Mouse (Mus musculus): ENCODE results near the gene Slc25a42. TPM values are rescaled to one million over a fixed set of nuclear protein-coding genes. Genes with fewer than 3 reads are reported as not detected.
A peak's percentile ranks its signal among the peaks of the same experiment; 100 is the strongest.

The Slc25a42 gene
- polyA plus RNA-seq (2016; fragmentation: Nextera tagmentation; extraction: Ambion mirVana), result 6.6 and 8.5 TPM in 2 replicates

GRCm38 (mm10) chr8:70212112-70213055, at the start of gene Slc25a42:
Slc25a42 (minus strand) TSS chr8:70212305.
- peak; percentile 94 for ATAC-seq
- Histone ChIP-seq H3K4me3 (peak within 1 kb of the TSS; percentile 72), H3K27ac (peak within 1 kb of the TSS; percentile 90), H3K4me2 (peak within 1 kb of the TSS; percentile 98), H3K9ac (peak within 1 kb of the TSS; percentile 86), H3K9me3 (replicated peaks) (no peaks in the 10 kb centered on the region), H3K36me3 (no peaks in the 10 kb centered on the region), H3K27me3 (replicated peaks) (no peaks in the 10 kb centered on the region), H3K4me1 (peaks cover 53% of the 10 kb centered on the region)
- WGBS (ENCODE audit: insufficient replicate concordance), result under 1% methylated on average over 66 of the region's 66 CpGs

DNA sequence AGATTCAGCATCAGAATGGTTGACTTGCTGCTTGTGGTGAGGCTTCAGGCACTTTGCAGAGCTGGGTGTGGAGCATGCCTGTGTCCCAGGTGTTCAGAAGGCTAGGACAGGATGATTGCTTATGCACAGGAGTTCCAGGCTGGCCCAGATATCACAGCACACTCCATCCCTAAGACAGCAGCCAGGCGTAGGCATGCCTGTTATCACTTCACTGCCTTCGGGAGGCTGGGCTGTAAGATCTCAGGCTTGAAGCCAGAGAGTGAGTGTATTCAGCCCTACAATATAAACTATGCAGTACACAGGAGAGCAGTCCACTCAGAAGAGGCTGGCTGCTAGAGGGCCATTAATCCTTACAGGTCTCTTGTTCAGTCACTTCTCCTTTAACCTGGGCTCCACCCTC, 46.9 kb upstream of the Slc25a42 start:
- peak overlapping the region; percentile 2; the same call in 1 of the 2 replicates for H3K9ac ChIP-seq
- peaks cover 100% of the 10 kb centered on the region for H3K36me3 ChIP-seq
- no peak overlapping the region for H3K4me3 ChIP-seq
- WGBS (ENCODE audit: insufficient replicate concordance), result 36% methylated on average over 2 of the region's 2 CpGs
- no peaks in the 10 kb centered on the region for H3K27me3 ChIP-seq (replicated peaks)
- peaks cover 33% of the 10 kb centered on the region for H3K4me1 ChIP-seq
- peak overlapping the region; percentile 34 for H3K27ac ChIP-seq
- ATAC-seq, result peak; percentile 68
- no peaks in the 10 kb centered on the region for H3K9me3 ChIP-seq (replicated peaks)
- H3K4me2 ChIP-seq, result no peak overlapping the region

DNA sequence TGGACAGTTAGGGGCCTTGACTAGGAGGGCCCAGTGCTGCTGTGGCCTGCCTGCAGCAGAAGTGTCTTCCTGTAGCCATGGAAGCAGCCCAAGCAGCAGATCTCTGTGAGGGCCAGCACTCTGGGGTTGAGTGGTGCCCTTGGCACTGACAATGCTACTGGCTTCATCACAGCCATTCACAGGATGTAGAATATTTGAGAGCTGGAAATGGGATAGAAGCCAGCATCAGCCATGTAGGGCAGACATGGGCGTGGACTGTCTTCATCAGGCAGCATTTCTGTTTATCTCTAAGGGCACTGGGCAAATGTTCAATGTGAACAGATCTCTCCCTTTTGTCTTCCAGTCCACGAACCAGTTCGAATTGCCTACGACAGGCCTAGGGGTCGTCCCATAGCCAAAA, 46.5 kb upstream of the Slc25a42 start:
- peak; percentile 38; the same call in 1 of the 2 replicates for ATAC-seq
- Histone ChIP-seq H3K36me3 (peaks cover 100% of the 10 kb centered on the region), H3K27me3 (replicated peaks) (no peaks in the 10 kb centered on the region), H3K27ac (peak overlapping the region; percentile 34), H3K4me3 (no peak overlapping the region), H3K4me1 (peaks cover 33% of the 10 kb centered on the region), H3K9ac (peak overlapping the region; percentile 2; the same call in 1 of the 2 replicates), H3K4me2 (no peak overlapping the region), H3K9me3 (replicated peaks) (no peaks in the 10 kb centered on the region)
- WGBS (ENCODE audit: insufficient replicate concordance), result 66% methylated on average over 5 of the region's 5 CpGs

DNA sequence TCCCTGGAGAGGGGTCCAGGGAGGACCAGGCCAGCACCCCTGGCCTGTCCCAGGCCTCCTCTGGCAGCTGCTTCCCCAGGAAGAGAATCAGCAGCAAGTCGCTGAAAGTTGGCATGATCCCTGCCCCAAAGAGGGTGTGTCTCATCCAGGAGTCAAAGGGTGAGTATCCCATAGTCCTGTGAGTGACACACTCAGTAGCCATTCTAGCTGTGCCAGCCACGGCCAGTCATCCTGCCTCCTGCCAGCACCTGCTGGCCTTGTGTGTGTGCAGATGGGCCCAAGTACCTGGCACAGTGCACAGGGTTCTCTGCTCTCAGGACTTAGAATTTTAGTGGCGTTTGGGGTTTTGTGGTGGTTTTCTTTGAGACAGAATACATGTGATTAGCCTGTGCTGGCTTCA, 45.4 kb upstream of the Slc25a42 start:
- Histone ChIP-seq H3K27me3 (replicated peaks) (no peaks in the 10 kb centered on the region), H3K9me3 (replicated peaks) (no peaks in the 10 kb centered on the region), H3K27ac (no peak overlapping the region), H3K4me2 (no peak overlapping the region), H3K4me1 (peaks cover 33% of the 10 kb centered on the region), H3K36me3 (peaks cover 100% of the 10 kb centered on the region), H3K9ac (no peak overlapping the region), H3K4me3 (no peak overlapping the region)
- WGBS (ENCODE audit: insufficient replicate concordance), result 82% methylated on average over 3 of the region's 3 CpGs
- no peak for ATAC-seq

- peaks cover 100% of the 10 kb centered on the region for H3K36me3 ChIP-seq
- H3K4me1 ChIP-seq, result peaks cover 16% of the 10 kb centered on the region
Observed at GRCm38 (mm10) chr8:70254628-70255027, 42.5 kb upstream of the Slc25a42 start.

DNA sequence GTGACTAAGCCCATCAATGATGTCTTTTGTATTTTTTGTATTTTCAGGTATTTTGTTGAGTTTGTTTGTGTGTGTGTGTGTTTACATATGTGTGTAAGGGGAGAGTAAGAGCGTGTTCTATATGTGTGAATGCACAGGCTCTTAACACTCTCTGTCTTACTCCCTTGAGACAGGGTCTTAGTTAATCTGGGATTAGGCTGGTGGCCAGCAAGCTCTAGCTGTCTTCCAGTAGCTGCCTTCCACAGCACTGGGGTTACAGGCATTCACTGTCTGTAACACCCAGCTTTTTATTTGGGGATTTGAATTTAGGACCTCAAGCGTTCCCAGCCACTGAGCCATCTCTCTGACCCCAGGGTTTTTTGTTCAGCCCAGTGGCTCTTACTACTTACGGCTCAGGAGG, 35.7 kb upstream of the Slc25a42 start:
- no peak overlapping the region for H3K4me2 ChIP-seq
- H3K27ac ChIP-seq, result no peak overlapping the region
- no peak overlapping the region for H3K4me3 ChIP-seq
- WGBS (ENCODE audit: insufficient replicate concordance), result 86% methylated on average over 3 of the region's 3 CpGs
- no peaks in the 10 kb centered on the region for H3K9me3 ChIP-seq (replicated peaks)
- H3K27me3 ChIP-seq (replicated peaks), result no peaks in the 10 kb centered on the region
- H3K36me3 ChIP-seq, result peaks cover 96% of the 10 kb centered on the region
- H3K9ac ChIP-seq, result no peak overlapping the region
- peaks cover 5% of the 10 kb centered on the region for H3K4me1 ChIP-seq
- ATAC-seq, result no peak

More at GRCm38 (mm10) chr8:70254628-70255027, 42.5 kb upstream of the Slc25a42 start:
- 74% methylated on average over 1 of the region's 1 CpGs for WGBS (ENCODE audit: insufficient replicate concordance)
- H3K4me2 ChIP-seq, result no peak overlapping the region
- no peaks in the 10 kb centered on the region for H3K27me3 ChIP-seq (replicated peaks)
- no peak for ATAC-seq
- H3K27ac ChIP-seq, result no peak overlapping the region
- no peak overlapping the region for H3K9ac ChIP-seq
- H3K4me3 ChIP-seq, result no peak overlapping the region
- no peaks in the 10 kb centered on the region for H3K9me3 ChIP-seq (replicated peaks)

DNA sequence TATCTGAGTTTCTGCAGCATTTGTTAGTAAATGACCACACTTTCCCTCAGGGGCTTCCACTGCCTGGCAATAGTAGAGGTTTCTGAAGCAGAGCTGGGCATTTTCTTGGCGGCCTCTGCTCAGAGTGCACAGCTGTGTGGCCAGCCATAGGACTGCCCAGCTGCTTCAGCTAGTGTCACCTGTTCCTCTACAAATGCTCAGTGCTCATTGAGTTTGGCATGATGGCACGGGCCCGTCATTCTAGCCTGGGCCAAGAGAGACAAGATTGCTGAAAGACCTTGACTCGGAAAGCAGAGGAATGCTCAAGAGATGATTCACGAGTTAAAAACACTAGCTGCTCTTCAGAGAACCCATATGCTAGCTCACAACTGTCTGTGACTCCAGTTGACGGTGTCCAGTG, 34.5 kb upstream of the Slc25a42 start:
- H3K4me1 ChIP-seq, result peaks cover 5% of the 10 kb centered on the region
- H3K9me3 ChIP-seq (replicated peaks), result no peaks in the 10 kb centered on the region
- no peak overlapping the region for H3K9ac ChIP-seq
- no peak overlapping the region for H3K4me2 ChIP-seq
- H3K4me3 ChIP-seq, result no peak overlapping the region
- H3K27ac ChIP-seq, result no peak overlapping the region
- no peaks in the 10 kb centered on the region for H3K27me3 ChIP-seq (replicated peaks)
- ATAC-seq, result no peak
- H3K36me3 ChIP-seq, result peaks cover 96% of the 10 kb centered on the region
- 82% methylated on average over 6 of the region's 6 CpGs for WGBS (ENCODE audit: insufficient replicate concordance)

GRCm38 (mm10) chr8:70240642-70241041, 28.5 kb upstream of the Slc25a42 start:
- 85% methylated on average over 5 of the region's 5 CpGs for WGBS (ENCODE audit: insufficient replicate concordance)
- ATAC-seq, result no peak
- H3K4me2 ChIP-seq, result no peak overlapping the region
- H3K9me3 ChIP-seq (replicated peaks), result no peaks in the 10 kb centered on the region
- H3K27ac ChIP-seq, result no peak overlapping the region
- H3K4me3 ChIP-seq, result no peak overlapping the region
- H3K9ac ChIP-seq, result no peak overlapping the region
- H3K36me3 ChIP-seq, result peaks cover 92% of the 10 kb centered on the region
- no peaks in the 10 kb centered on the region for H3K27me3 ChIP-seq (replicated peaks)
- H3K4me1 ChIP-seq, result peaks cover 33% of the 10 kb centered on the region

- ATAC-seq, result no peak
- Histone ChIP-seq H3K27ac (peak overlapping the region; percentile 17), H3K36me3 (peaks cover 68% of the 10 kb centered on the region), H3K27me3 (replicated peaks) (no peaks in the 10 kb centered on the region), H3K4me3 (no peak overlapping the region), H3K4me1 (peaks cover 46% of the 10 kb centered on the region), H3K4me2 (no peak overlapping the region), H3K9me3 (replicated peaks) (no peaks in the 10 kb centered on the region), H3K9ac (0 out of 2 replicates have a peak overlapping the region, but pooled peaks have one; percentile 17)
- WGBS (ENCODE audit: insufficient replicate concordance), result 22% methylated on average over 2 of the region's 2 CpGs
Observed at GRCm38 (mm10) chr8:70237842-70238241, 25.7 kb upstream of the Slc25a42 start.

DNA sequence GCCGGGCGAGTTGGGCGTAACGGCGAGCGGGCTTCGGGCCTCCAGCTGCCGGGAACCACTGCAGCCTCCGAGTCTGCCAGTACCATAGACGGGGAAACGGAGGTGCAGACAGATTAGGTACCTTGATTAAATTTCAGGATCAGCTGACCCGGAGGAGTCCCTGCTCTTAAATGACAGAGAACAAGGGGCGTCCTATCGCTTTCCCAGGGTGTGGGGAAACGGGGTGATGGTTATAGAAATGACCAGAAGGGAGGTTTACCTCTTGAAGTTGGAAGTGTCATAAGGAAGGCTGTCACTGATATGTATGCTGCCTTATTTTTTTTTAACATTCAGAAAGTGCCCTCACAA, 22.6 kb upstream of the Slc25a42 start:
- H3K36me3 ChIP-seq, result peaks cover 54% of the 10 kb centered on the region
- no peaks in the 10 kb centered on the region for H3K27me3 ChIP-seq (replicated peaks)
- 0% methylated on average over 15 of the region's 15 CpGs for WGBS (ENCODE audit: insufficient replicate concordance)
- ATAC-seq, result no peak
- H3K9ac ChIP-seq, result peak overlapping the region; percentile 81
- H3K4me2 ChIP-seq, result peak overlapping the region; percentile 94
- peaks cover 55% of the 10 kb centered on the region for H3K4me1 ChIP-seq
- peak overlapping the region; percentile 69 for H3K4me3 ChIP-seq
- H3K9me3 ChIP-seq (replicated peaks), result no peaks in the 10 kb centered on the region
- peak overlapping the region; percentile 95 for H3K27ac ChIP-seq

DNA sequence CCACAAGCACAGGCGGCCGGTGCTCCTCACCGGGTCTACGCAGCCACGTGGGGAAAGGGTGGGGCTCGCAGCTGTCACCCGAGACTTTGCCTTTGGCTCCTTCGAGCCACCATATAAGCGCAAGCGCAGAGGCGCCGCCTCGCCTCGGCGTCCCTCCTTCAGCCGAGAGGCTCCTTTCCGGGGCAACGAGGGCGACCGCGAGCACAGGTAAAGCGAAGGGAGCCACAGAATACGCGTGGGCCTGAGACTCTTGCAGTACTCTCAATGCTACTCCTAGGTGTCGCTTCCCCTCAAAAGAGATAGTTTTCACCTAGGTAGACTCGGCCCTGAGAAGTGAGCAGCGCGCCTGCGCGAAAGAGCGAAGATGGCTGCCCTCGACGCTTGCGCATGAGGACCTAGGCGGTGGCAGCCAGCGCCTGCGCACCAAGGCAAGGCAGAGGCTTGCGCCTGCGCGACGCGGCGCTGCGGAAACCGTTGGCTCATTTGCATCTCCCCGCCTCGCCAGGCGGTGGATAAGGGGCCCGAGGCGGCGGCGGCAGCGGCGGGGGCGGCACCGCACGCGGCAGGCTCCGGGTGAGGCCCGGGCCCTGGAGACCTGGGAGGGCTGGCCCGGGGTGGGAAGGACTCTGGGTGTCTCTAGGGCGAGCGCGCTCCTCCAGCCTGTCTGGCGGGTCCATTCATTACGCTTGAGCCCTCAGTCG, 22.1 kb upstream of the Slc25a42 start, which contains the start of the genes Sugp2 and Armc6:
Gene Sugp2, plus strand, starts transcription at position 147 of the 701 bp plus-strand sequence.
Gene Armc6, minus strand, starts transcription at position 387 of the 701 bp plus-strand sequence.
- H3K4me1 ChIP-seq, result peaks cover 55% of the 10 kb centered on the region
- H3K36me3 ChIP-seq, result peaks cover 54% of the 10 kb centered on the region
- no peaks in the 10 kb centered on the region for H3K9me3 ChIP-seq (replicated peaks)
- H3K9ac ChIP-seq, result peak within 1 kb of the TSS; percentile 81
- peak; percentile 95 for ATAC-seq
- peak within 1 kb of the TSS; percentile 94 for H3K4me2 ChIP-seq
- 0% methylated on average over 66 of the region's 67 CpGs for WGBS (ENCODE audit: insufficient replicate concordance)
- peak within 1 kb of the TSS; percentile 95 for H3K27ac ChIP-seq
- peak within 1 kb of the TSS; percentile 69 for H3K4me3 ChIP-seq
- no peaks in the 10 kb centered on the region for H3K27me3 ChIP-seq (replicated peaks)

DNA sequence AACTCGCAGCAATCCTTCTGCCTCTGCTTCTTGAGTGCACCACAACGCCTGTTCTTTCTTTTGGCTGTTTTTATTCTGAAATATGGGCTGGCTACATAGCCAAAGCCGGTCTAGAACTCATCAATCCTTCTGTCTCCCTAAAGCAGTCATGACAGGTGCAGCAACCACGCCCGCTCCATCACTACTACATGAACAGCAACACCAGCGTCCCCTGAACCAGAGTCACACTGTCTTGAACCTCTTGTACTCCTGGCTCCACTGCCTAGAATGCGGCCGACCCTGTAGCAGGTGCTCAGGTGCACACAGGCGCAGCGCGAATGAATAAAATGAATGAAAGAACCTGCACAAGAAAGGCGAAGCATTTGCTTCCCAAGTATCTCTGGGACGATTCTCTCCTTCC, 21.5 kb upstream of the Slc25a42 start:
- ATAC-seq, result no peak
- H3K27ac ChIP-seq, result peak overlapping the region; percentile 95
- peaks cover 54% of the 10 kb centered on the region for H3K36me3 ChIP-seq
- no peaks in the 10 kb centered on the region for H3K27me3 ChIP-seq (replicated peaks)
- H3K9me3 ChIP-seq (replicated peaks), result no peaks in the 10 kb centered on the region
- peak overlapping the region; percentile 81 for H3K9ac ChIP-seq
- WGBS (ENCODE audit: insufficient replicate concordance), result 5% methylated on average over 13 of the region's 13 CpGs
- H3K4me1 ChIP-seq, result peaks cover 52% of the 10 kb centered on the region
- peak overlapping the region; percentile 69 for H3K4me3 ChIP-seq
- H3K4me2 ChIP-seq, result peak overlapping the region; percentile 94
